ENCODE assay signal across 8 mouse cellular contexts in genomic region chr5:139931947-139932540, GRCm38 (mm10). TPM values are rescaled to one million over a fixed set of nuclear protein-coding genes. Genes with fewer than 3 reads are reported as not detected.
A peak's percentile ranks its signal among the peaks of the same experiment; 100 is the strongest.
DNase-seq lines count a peak whose midpoint lies in the region; ATAC-seq and TF ChIP-seq lines count a peak whose summit lies in the region.

No protein-coding gene starts in this region.

- no peak overlapping the region for H3K9ac ChIP-seq in neural tube, embryonic 15.5 days (replicated peaks)

- 10% methylated on average over 15 of the region's 15 CpGs for WGBS in neural tube, embryonic 15.5 days
- 48% methylated on average over 15 of the region's 15 CpGs for whole genome bisulfite sequencing in heart, embryonic 10.5 days

- H3K4me3 ChIP-seq in layer of hippocampus, adult 2 months: no peak overlapping the region
- H3K4me3 ChIP-seq in neural tube, embryonic 15.5 days (replicated peaks): no peak overlapping the region
- H3K4me3 ChIP-seq in heart, embryonic 10.5 days: no peak overlapping the region

- no peaks in the 10 kb centered on the region for H3K9me3 ChIP-seq in neural tube, embryonic 15.5 days (replicated peaks)
- no peaks in the 10 kb centered on the region for H3K9me3 ChIP-seq in heart, embryonic 10.5 days

- no peak for TF ChIP-seq POLR2A in brain, embryonic 14.5 days (IDR thresholded peaks at IDR 0.05; ENCODE audit: borderline replicate concordance, extremely low read depth, insufficient read depth, insufficient read length, poor library complexity, severe bottlenecking)

- ATAC-seq in inflammation-experienced regulatory T-cells, adult 6 months: peak; percentile 16
- peak; percentile 66; the same call in 1 of the 2 replicates for ATAC-seq in neural tube, embryonic 15.5 days (ENCODE audit: low FRiP score)
- no peak for ATAC-seq in megakaryocyte-erythroid progenitor cell, adult 5-6 weeks (replicated peaks; ENCODE audit: low FRiP score, low TSS enrichment, poor library complexity, severe bottlenecking)

- no peaks in the 10 kb centered on the region for H3K36me3 ChIP-seq in neural tube, embryonic 15.5 days
- no peaks in the 10 kb centered on the region for H3K36me3 ChIP-seq in heart, embryonic 10.5 days

- peak overlapping the region; percentile 25 for H3K4me2 ChIP-seq in neural tube, embryonic 15.5 days

- no peak overlapping the region for H3K27ac ChIP-seq in layer of hippocampus, adult 2 months
- H3K27ac ChIP-seq in neural tube, embryonic 15.5 days (replicated peaks): peak overlapping the region; percentile 45; the same call in 1 of the 2 replicates
- H3K27ac ChIP-seq in heart, embryonic 10.5 days: no peak overlapping the region

- H3K4me1 ChIP-seq in neural tube, embryonic 15.5 days: peaks cover 27% of the 10 kb centered on the region
- H3K4me1 ChIP-seq in heart, embryonic 10.5 days: peaks cover 30% of the 10 kb centered on the region

- TF ChIP-seq CTCF in layer of hippocampus, adult 2 months (conservative IDR thresholded peaks at IDR 0.05): peak; percentile 26; the same call in 1 of the 2 replicates
- TF ChIP-seq CTCF in brain, embryonic 14.5 days (IDR thresholded peaks at IDR 0.05; ENCODE audit: borderline replicate concordance, extremely low read depth, insufficient read depth, insufficient read length): no peak

- DNase-seq in layer of hippocampus, adult 2 months (ENCODE audit: low spot score in 2 of 2): no peak
- no peak for DNase-seq in layer of hippocampus, postnatal 36 days
- DNase-seq in brain, embryonic 14.5 days (ENCODE audit: low read depth): peak; percentile 79
- no peak for DNase-seq in urinary bladder, postnatal 14 days (ENCODE audit: low spot score)
- no peak for DNase-seq in heart, embryonic 10.5 days (ENCODE audit: low spot score)

- no peaks in the 10 kb centered on the region for H3K27me3 ChIP-seq in neural tube, embryonic 15.5 days (replicated peaks)
- peaks cover 74% of the 10 kb centered on the region for H3K27me3 ChIP-seq in heart, embryonic 10.5 days (ENCODE audit: insufficient read depth, poor library complexity, severe bottlenecking)

RNA-seq across cellular contexts. Expression of gene Elfn1, which starts 24.3 kb away (rescaled TPM):
- 10 to 100 TPM; 27.0 to 29.1 TPM for total RNA-seq in layer of hippocampus, adult 2 months (2021)
- 10 to 100 TPM; 28.3 to 29.6 TPM for total RNA-seq in layer of hippocampus, postnatal 36 days (2021)
- 9.7 and 14.6 TPM in 2 replicates for polyA plus RNA-seq in brain, embryonic 14.5 days (2012; rRNA removed)
- not detected for polyA plus RNA-seq in inflammation-experienced regulatory T-cells, adult 6 months (2017; shearing (Covaris generic))
- 5.7 TPM in 2 replicates for polyA plus RNA-seq in neural tube, embryonic 15.5 days (2015; fragmentation: Nextera tagmentation; extraction: Ambion mirVana)
- total RNA-seq in megakaryocyte-erythroid progenitor cell, adult 5-6 weeks (2014; fragmentation: Nextera tagmentation): 0.13 TPM in 1 of 2 replicates, not detected in the other
- not detected in 2 replicates for total RNA-seq in megakaryocyte-erythroid progenitor cell, adult 5-6 weeks (2017)
- 0.73 TPM in 1 of 2 replicates, not detected in the other for polyA plus RNA-seq in heart, embryonic 10.5 days (2016; fragmentation: Nextera tagmentation; extraction: Ambion mirVana)
